Mouse (Mus musculus): ENCODE data around the gene Gm9508. TPM values are rescaled to one million over a fixed set of nuclear protein-coding genes. Genes with fewer than 3 reads are reported as not detected.

Gm9508 gene
- polyA plus RNA-seq, 1 experiment from 2014 or later: not detected

DNA sequence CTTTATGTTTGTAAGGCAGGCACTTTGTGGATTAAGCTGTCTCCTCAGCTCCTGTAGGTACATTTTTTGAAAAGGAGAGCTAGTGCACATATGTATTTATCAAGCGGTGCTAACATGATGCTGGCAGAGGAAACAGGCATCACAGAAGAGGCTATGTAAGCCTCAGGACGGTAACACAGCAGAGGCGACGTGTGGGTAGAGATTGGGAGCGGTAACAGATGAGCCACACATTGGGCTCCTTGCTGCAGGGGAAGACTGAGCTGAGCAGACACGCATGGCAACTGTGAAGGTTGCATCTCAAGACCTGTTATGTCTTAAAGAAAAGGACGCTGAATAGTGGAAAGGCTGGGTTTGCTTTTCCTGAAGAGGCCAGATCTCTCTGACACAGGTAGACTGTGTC is 14.0 kb downstream of the Gm9508 start:
- H3K4me1 ChIP-seq (replicated peaks; ENCODE audit: control insufficient read depth, insufficient read depth, low read length): no peaks in the 10 kb centered on the region
- H3K4me3 ChIP-seq (ENCODE audit: low read depth, low read length): no peak overlapping the region
- H3K9me3 ChIP-seq (ENCODE audit: control insufficient read depth, low read length): no peaks in the 10 kb centered on the region
- no peaks in the 10 kb centered on the region for H3K36me3 ChIP-seq (ENCODE audit: control insufficient read depth, insufficient read depth, low read length)
- 75% methylated on average over 7 of the region's 7 CpGs for WGBS
- H3K9ac ChIP-seq (ENCODE audit: low read depth, low read length): no peak overlapping the region
- DNase-seq (ENCODE audit: low spot score) (no peak), ATAC-seq (ENCODE audit: low FRiP score) (no peak)
- no peak overlapping the region for H3K4me2 ChIP-seq (replicated peaks; ENCODE audit: low read depth, low read length)
- H3K27ac ChIP-seq (ENCODE audit: low read depth, low read length): no peak overlapping the region
- peaks cover 25% of the 10 kb centered on the region for H3K27me3 ChIP-seq (ENCODE audit: control insufficient read depth, insufficient read depth, low read length)

DNA sequence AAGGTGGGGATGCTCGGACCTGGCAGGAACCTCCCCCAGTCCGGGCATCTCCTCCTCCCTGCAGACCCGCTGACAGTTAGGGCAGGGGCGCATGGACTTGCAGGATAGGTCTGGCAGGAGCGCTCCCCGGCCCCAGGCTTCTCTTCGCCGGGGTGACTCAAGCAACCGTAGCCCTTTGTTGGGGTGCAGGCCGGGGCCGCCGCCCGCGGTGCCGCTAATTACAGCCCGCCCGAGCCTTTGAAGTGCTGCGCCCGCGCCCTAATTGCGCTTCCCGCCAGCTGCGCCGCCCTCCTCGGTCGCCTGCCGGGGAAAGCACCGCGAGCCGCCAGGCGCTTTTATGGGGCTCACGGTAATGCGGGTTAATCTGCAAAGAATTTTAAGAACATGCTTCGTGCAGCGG is 19.5 kb downstream of the Gm9508 start:
- peak overlapping the region; percentile 56 for H3K4me2 ChIP-seq (replicated peaks; ENCODE audit: low read depth, low read length)
- peak overlapping the region; percentile 28 for H3K4me3 ChIP-seq (ENCODE audit: low read depth, low read length)
- peak; percentile 48 for DNase-seq (ENCODE audit: low spot score)
- H3K9ac ChIP-seq (ENCODE audit: low read depth, low read length): no peak overlapping the region
- ATAC-seq (ENCODE audit: low FRiP score): peak; percentile 17; the same call in 1 of the 2 replicates
- no peaks in the 10 kb centered on the region for H3K36me3 ChIP-seq (ENCODE audit: control insufficient read depth, insufficient read depth, low read length)
- no peaks in the 10 kb centered on the region for H3K9me3 ChIP-seq (ENCODE audit: control insufficient read depth, low read length)
- peaks cover 20% of the 10 kb centered on the region for H3K27me3 ChIP-seq (ENCODE audit: control insufficient read depth, insufficient read depth, low read length)
- no peak overlapping the region for H3K27ac ChIP-seq (ENCODE audit: low read depth, low read length)
- no peaks in the 10 kb centered on the region; the same call in 1 of the 2 replicates for H3K4me1 ChIP-seq (replicated peaks; ENCODE audit: control insufficient read depth, insufficient read depth, low read length)
- 0% methylated on average over 35 of the region's 35 CpGs for WGBS

DNA sequence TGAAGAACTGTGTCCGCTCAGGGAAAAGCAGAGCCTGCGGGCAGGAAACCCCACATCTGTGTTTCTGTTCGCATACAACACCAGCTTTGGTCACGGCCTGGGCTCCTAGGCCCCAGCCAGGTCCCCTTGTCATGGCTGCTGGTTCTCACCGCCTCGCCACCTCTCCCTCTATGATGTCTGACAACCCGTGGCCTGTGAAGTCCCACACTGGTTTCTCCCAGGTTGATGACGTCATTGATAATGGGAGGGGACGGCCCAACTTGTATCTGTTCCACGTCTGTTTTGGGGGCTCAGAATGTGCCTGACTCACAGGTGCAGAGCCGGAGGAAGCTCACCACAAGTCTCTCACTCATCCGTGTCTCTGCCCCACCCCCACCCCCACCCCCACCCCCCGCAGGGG is 23.3 kb downstream of the Gm9508 start:
- DNase-seq (ENCODE audit: low spot score): no peak
- Histone ChIP-seq H3K4me1 (replicated peaks; ENCODE audit: control insufficient read depth, insufficient read depth, low read length) (no peaks in the 10 kb centered on the region; the same call in 1 of the 2 replicates), H3K36me3 (ENCODE audit: control insufficient read depth, insufficient read depth, low read length) (no peaks in the 10 kb centered on the region), H3K27ac (ENCODE audit: low read depth, low read length) (no peak overlapping the region), H3K27me3 (ENCODE audit: control insufficient read depth, insufficient read depth, low read length) (peaks cover 18% of the 10 kb centered on the region), H3K4me2 (replicated peaks; ENCODE audit: low read depth, low read length) (no peak overlapping the region), H3K9ac (ENCODE audit: low read depth, low read length) (no peak overlapping the region), H3K9me3 (ENCODE audit: control insufficient read depth, low read length) (no peaks in the 10 kb centered on the region), H3K4me3 (ENCODE audit: low read depth, low read length) (no peak overlapping the region)
- 49% methylated on average over 13 of the region's 13 CpGs for WGBS
- no peak for ATAC-seq (ENCODE audit: low FRiP score)

DNA sequence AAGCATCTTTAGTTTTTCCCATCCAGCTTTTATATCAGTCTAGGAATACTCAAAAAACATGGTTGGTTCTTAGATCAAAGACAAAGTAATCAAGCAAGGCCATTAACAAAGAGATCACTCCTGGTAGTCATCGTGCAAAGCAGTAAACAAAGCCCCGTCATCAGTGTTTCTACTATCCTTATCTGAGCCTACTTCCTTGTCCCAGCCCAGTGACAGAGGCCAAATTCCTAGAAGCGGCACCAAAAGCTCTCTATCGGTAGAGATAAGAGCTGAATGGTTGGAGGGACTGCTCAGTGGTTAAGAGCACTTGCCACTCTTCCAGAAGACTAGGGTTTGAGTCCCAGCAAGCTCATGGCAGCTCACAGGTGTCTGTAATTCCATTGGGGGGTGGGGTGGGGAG is 25.5 kb downstream of the Gm9508 start:
- DNase-seq (ENCODE audit: low spot score) (no peak), ATAC-seq (ENCODE audit: low FRiP score) (no peak)
- H3K9ac ChIP-seq (ENCODE audit: low read depth, low read length): no peak overlapping the region
- H3K27ac ChIP-seq (ENCODE audit: low read depth, low read length): no peak overlapping the region
- H3K4me3 ChIP-seq (ENCODE audit: low read depth, low read length): no peak overlapping the region
- H3K36me3 ChIP-seq (ENCODE audit: control insufficient read depth, insufficient read depth, low read length): no peaks in the 10 kb centered on the region
- H3K4me2 ChIP-seq (replicated peaks; ENCODE audit: low read depth, low read length): no peak overlapping the region
- WGBS: 82% methylated on average over 4 of the region's 4 CpGs
- H3K9me3 ChIP-seq (ENCODE audit: control insufficient read depth, low read length): no peaks in the 10 kb centered on the region
- H3K27me3 ChIP-seq (ENCODE audit: control insufficient read depth, insufficient read depth, low read length): no peaks in the 10 kb centered on the region; the same call in 1 of the 2 replicates
- no peaks in the 10 kb centered on the region for H3K4me1 ChIP-seq (replicated peaks; ENCODE audit: control insufficient read depth, insufficient read depth, low read length)

DNA sequence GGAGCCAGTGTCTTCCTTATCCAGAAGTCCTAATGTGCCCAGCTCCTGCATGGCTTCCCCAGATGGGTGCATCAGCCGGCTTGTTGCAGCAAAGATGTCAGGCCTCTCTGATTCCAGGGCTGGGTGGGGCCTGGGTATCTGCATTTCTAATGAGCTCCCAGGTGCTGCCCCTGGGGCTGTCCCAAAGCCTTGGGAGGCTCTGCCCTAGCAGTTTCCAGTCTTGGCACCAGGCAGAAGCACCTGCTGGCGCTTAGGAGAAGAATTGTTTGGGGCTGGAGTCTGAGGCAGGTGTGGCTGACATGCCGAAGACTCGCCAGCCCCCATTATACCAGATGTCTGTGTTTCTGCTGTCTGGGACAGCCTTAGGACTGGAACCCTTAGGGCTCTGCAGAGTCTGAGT is 26.3 kb downstream of the Gm9508 start:
- no peaks in the 10 kb centered on the region for H3K36me3 ChIP-seq (ENCODE audit: control insufficient read depth, insufficient read depth, low read length)
- H3K4me2 ChIP-seq (replicated peaks; ENCODE audit: low read depth, low read length): no peak overlapping the region
- no peak overlapping the region for H3K9ac ChIP-seq (ENCODE audit: low read depth, low read length)
- no peaks in the 10 kb centered on the region for H3K9me3 ChIP-seq (ENCODE audit: control insufficient read depth, low read length)
- DNase-seq (ENCODE audit: low spot score): no peak
- no peaks in the 10 kb centered on the region; the same call in 1 of the 2 replicates for H3K27me3 ChIP-seq (ENCODE audit: control insufficient read depth, insufficient read depth, low read length)
- no peak overlapping the region for H3K27ac ChIP-seq (ENCODE audit: low read depth, low read length)
- no peaks in the 10 kb centered on the region for H3K4me1 ChIP-seq (replicated peaks; ENCODE audit: control insufficient read depth, insufficient read depth, low read length)
- no peak for ATAC-seq (ENCODE audit: low FRiP score)
- H3K4me3 ChIP-seq (ENCODE audit: low read depth, low read length): no peak overlapping the region
- WGBS: 75% methylated on average over 4 of the region's 4 CpGs

DNA sequence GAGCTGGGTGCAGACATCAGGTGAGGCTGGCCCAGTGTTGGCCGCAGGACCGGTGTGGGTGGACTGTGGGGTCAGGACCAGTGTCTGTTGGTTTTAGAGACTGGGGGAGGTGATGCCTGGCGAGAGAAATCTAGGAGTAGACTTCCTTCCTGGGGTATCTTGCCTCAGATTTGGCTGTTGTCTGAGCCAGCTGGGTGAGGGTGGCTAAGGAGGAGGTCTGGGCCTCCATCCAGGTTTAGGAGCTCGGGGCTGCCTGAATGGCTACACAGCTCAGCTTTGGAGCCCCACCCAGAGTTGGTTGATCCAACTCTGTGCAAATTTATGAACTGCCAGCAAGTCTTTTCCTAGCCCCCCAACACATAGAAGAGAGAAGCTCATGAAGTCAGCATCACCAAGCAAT is 29.6 kb downstream of the Gm9508 start:
- H3K36me3 ChIP-seq (ENCODE audit: control insufficient read depth, insufficient read depth, low read length): no peaks in the 10 kb centered on the region
- H3K4me2 ChIP-seq (replicated peaks; ENCODE audit: low read depth, low read length): no peak overlapping the region
- H3K4me1 ChIP-seq (replicated peaks; ENCODE audit: control insufficient read depth, insufficient read depth, low read length): no peaks in the 10 kb centered on the region
- no peak overlapping the region for H3K4me3 ChIP-seq (ENCODE audit: low read depth, low read length)
- WGBS: 92% methylated on average over 4 of the region's 4 CpGs
- H3K9me3 ChIP-seq (ENCODE audit: control insufficient read depth, low read length): no peaks in the 10 kb centered on the region
- no peak for DNase-seq (ENCODE audit: low spot score)
- H3K27me3 ChIP-seq (ENCODE audit: control insufficient read depth, insufficient read depth, low read length): no peaks in the 10 kb centered on the region; the same call in 1 of the 2 replicates
- H3K27ac ChIP-seq (ENCODE audit: low read depth, low read length): no peak overlapping the region
- H3K9ac ChIP-seq (ENCODE audit: low read depth, low read length): no peak overlapping the region
- no peak for ATAC-seq (ENCODE audit: low FRiP score)

DNA sequence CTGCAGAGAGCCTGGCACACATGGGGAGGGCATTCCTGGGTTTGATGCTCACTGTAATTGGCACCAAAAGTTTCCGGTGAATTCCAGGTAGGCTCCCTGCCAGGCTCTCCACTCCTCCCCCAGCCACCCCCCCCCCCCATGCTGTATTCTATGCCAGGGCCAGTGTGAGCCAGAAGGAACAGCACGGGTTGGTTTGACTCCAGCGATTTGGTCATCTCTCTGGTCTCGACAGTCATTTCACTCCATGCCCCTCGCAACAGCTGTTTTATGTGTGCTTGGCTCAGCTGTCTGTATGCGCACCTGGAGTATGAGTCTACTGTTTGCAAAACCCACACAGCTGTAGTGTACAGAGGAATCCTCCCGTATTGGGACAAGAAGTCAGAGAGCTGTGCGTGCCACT is 30.7 kb downstream of the Gm9508 start:
- no peak overlapping the region for H3K27ac ChIP-seq (ENCODE audit: low read depth, low read length)
- ATAC-seq (ENCODE audit: low FRiP score): no peak
- WGBS: 85% methylated on average over 8 of the region's 8 CpGs
- no peak for DNase-seq (ENCODE audit: low spot score)
- H3K9ac ChIP-seq (ENCODE audit: low read depth, low read length): no peak overlapping the region
- no peaks in the 10 kb centered on the region for H3K9me3 ChIP-seq (ENCODE audit: control insufficient read depth, low read length)
- H3K4me1 ChIP-seq (replicated peaks; ENCODE audit: control insufficient read depth, insufficient read depth, low read length): no peaks in the 10 kb centered on the region
- no peaks in the 10 kb centered on the region for H3K36me3 ChIP-seq (ENCODE audit: control insufficient read depth, insufficient read depth, low read length)
- no peak overlapping the region for H3K4me2 ChIP-seq (replicated peaks; ENCODE audit: low read depth, low read length)
- H3K27me3 ChIP-seq (ENCODE audit: control insufficient read depth, insufficient read depth, low read length): no peaks in the 10 kb centered on the region; the same call in 1 of the 2 replicates
- H3K4me3 ChIP-seq (ENCODE audit: low read depth, low read length): no peak overlapping the region

DNA sequence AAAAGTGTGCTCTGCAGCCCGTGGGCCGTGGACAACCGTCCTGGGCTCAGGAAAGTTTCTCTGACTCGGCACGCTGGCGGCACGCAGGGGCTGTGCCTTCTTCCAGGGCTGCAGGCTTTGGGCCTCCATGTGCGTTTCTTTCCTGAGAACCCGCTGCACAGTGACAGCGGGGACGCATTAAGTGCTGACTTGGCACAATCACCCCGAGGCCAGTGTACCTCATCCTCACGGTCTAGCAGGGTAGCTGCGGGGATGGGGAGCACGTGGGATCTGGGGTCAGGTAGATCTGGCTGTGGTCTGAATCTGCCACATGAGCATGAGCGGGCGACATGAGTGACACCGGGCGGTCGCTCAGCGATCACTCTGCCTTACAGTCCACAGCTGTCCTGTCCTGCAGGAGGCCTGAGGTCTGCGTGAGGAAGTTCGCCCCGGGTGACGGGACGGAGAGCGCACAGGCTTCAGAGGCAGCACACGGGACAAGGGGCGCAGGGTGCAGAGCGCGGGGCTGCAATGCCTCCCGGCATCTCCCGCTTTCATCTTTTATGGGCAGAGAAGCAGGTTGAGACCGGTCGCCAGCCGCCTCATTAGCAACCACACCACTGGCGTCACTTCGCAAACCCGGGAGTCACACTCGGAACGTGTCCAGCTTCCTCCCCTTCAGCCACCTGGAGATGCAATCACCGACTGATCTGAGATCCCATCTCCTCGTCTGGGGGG is 32.9 kb downstream of the Gm9508 start:
- ATAC-seq (ENCODE audit: low FRiP score): no peak
- no peaks in the 10 kb centered on the region for H3K9me3 ChIP-seq (ENCODE audit: control insufficient read depth, low read length)
- H3K4me1 ChIP-seq (replicated peaks; ENCODE audit: control insufficient read depth, insufficient read depth, low read length): no peaks in the 10 kb centered on the region
- no peak for DNase-seq (ENCODE audit: low spot score)
- H3K27me3 ChIP-seq (ENCODE audit: control insufficient read depth, insufficient read depth, low read length): no peaks in the 10 kb centered on the region; the same call in 1 of the 2 replicates
- H3K9ac ChIP-seq (ENCODE audit: low read depth, low read length): no peak overlapping the region
- WGBS: 49% methylated on average over 43 of the region's 43 CpGs
- H3K4me3 ChIP-seq (ENCODE audit: low read depth, low read length): no peak overlapping the region
- H3K36me3 ChIP-seq (ENCODE audit: control insufficient read depth, insufficient read depth, low read length): no peaks in the 10 kb centered on the region
- no peak overlapping the region for H3K4me2 ChIP-seq (replicated peaks; ENCODE audit: low read depth, low read length)
- H3K27ac ChIP-seq (ENCODE audit: low read depth, low read length): no peak overlapping the region

DNA sequence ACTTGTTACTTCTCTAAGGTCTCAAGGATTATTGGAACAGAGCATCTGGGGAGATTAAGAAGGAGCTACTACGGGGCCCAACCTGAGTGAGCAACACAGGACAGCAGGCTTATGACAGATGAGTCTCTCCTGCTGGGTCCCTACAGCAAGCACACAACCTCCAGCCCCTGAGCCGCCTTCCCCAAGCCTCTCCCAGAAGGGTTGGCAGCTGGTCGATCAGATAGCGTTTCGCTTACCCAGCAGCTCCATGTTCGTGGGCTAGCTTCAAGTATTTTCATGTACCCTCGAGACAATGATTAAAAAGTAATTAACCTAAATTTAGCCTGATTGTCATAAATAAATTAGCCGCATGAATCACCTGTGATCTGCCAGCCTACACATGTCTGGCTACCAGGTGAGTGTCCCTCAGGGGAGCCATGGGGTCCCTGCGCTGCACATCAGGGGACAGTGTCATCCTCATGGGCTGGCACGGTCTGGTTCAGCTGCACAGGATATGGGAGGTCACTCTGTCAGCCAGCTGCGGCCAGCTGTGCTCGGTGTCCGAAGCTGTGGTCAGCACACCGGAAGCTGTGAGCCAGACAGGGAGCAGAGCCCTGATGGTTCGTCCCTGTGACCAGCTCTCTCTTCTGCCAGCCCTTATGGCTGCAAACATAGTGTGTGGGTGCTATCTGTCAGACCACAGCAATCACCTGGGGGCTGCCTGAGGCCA is 38.6 kb downstream of the Gm9508 start:
- Histone ChIP-seq H3K9ac (ENCODE audit: low read depth, low read length) (no peak overlapping the region), H3K36me3 (ENCODE audit: control insufficient read depth, insufficient read depth, low read length) (no peaks in the 10 kb centered on the region), H3K27ac (ENCODE audit: low read depth, low read length) (no peak overlapping the region), H3K4me2 (replicated peaks; ENCODE audit: low read depth, low read length) (no peak overlapping the region), H3K27me3 (ENCODE audit: control insufficient read depth, insufficient read depth, low read length) (no peaks in the 10 kb centered on the region), H3K4me1 (replicated peaks; ENCODE audit: control insufficient read depth, insufficient read depth, low read length) (no peaks in the 10 kb centered on the region), H3K9me3 (ENCODE audit: control insufficient read depth, low read length) (no peaks in the 10 kb centered on the region), H3K4me3 (ENCODE audit: low read depth, low read length) (no peak overlapping the region)
- ATAC-seq (ENCODE audit: low FRiP score): no peak
- no peak for DNase-seq (ENCODE audit: low spot score)
- 78% methylated on average over 15 of the region's 15 CpGs for WGBS
